Mouse (Mus musculus) stomach, postnatal 0 days (tissue): Measurements from ENCODE around the gene H2-Q4.
"Not testable (repeated sequence)": the region's sequence is repeated elsewhere in the genome, so short reads cannot be mapped to it uniquely, and the experiment has no call there.

Experiments used
- CTCF ChIP-seq: IDR thresholded peaks from 2 replicates; pipeline ENCODE4 v1.5.1; 2016; ENCODE audit warnings: antibody characterized with exemption, low read depth, mild to moderate bottlenecking, moderate library complexity
- EP300 ChIP-seq: optimal IDR thresholded peaks from 2 replicates; pipeline ENCODE3; 2016; ENCODE audit warnings: antibody characterized with exemption

- TF ChIP-seq CTCF, EP300: not testable (repeated sequence)
These were observed 33.6 kb downstream of the H2-Q4 start for GRCm38 (mm10) chr17:35413057-35413456.
